Mouse (Mus musculus) ES-E14 (cell line): Measurements from ENCODE around the gene Abcg1. TPM values are rescaled to one million over a fixed set of nuclear protein-coding genes. Genes with fewer than 3 reads are reported as not detected.

Source experiments
- DNase-seq: peaks from one replicate; pipeline ENCODE4 v3.0.0-alpha.2; 2013; ENCODE audit warnings: low read depth, low spot score
- H3K27ac ChIP-seq: 2 replicates; pipeline ENCODE4 v1.5.1; 2012; ENCODE audit warnings: low read depth, mild to moderate bottlenecking, low read length, moderate library complexity, mixed read lengths; ENCODE audit not compliant: poor library complexity, insufficient read depth, severe bottlenecking
- H3K36me3 ChIP-seq: 2 replicates; pipeline ENCODE4 v1.6.1; 2012; ENCODE audit warnings: mild to moderate bottlenecking, low read length, moderate library complexity, mixed read lengths; ENCODE audit not compliant: control insufficient read depth, poor library complexity, insufficient read depth, severe bottlenecking
- H3K4me1 ChIP-seq, 2 experiments: fragments of 150-350 bp in 1 of 2; sonication (generic) in 1 of 2; 2 replicates each; pipeline ENCODE4 v1.6.1; 2012; ENCODE audit warnings: low read length in 2 of 2, mild to moderate bottlenecking in 1 of 2, mixed read lengths in 1 of 2; ENCODE audit not compliant: control insufficient read depth in 2 of 2, insufficient read depth in 2 of 2, poor library complexity in 1 of 2
- H3K4me3 ChIP-seq, 2 experiments: fragments of 150-350 bp in 1 of 2; sonication (generic) in 1 of 2; 2 replicates each; pipeline ENCODE4 v1.5.1; 2012; ENCODE audit warnings: low read length in 2 of 2, low read depth in 1 of 2, mild to moderate bottlenecking in 1 of 2, mixed read lengths in 1 of 2; ENCODE audit not compliant: insufficient read depth in 1 of 2, poor library complexity in 1 of 2, severe bottlenecking in 1 of 2
- H3K9ac ChIP-seq: 2 replicates; pipeline ENCODE4 v1.6.1; 2012; ENCODE audit warnings: low read depth, mild to moderate bottlenecking, low read length, mixed read lengths; ENCODE audit not compliant: poor library complexity, insufficient read depth, severe bottlenecking
- H3K9me3 ChIP-seq: fragments of 150-350 bp; sonication (generic); 2 replicates; pipeline ENCODE4 v1.6.1; 2012; ENCODE audit warnings: low read depth, mild to moderate bottlenecking, low read length; ENCODE audit not compliant: control insufficient read depth, insufficient read depth
- CHD2 ChIP-seq: IDR thresholded peaks from 2 replicates; pipeline ENCODE4 v1.6.1; 2014; ENCODE audit warnings: mild to moderate bottlenecking, low read depth, low read length, inconsistent platforms
- HCFC1 ChIP-seq: IDR thresholded peaks from 2 replicates; pipeline ENCODE4 v1.6.1; 2012; ENCODE audit warnings: low read length, inconsistent platforms, borderline replicate concordance; ENCODE audit not compliant: insufficient read depth
- MAFK ChIP-seq: IDR thresholded peaks from 2 replicates; pipeline ENCODE4 v1.6.1; 2014; ENCODE audit warnings: mild to moderate bottlenecking, low read depth, low read length, inconsistent platforms; ENCODE audit not compliant: insufficient read depth
- ZC3H11A ChIP-seq: IDR thresholded peaks from 2 replicates; pipeline ENCODE4 v1.6.1; 2012; ENCODE audit warnings: low read depth, mild to moderate bottlenecking, inconsistent platforms, low read length, borderline replicate concordance
- ZNF384 ChIP-seq: IDR thresholded peaks from 2 replicates; pipeline ENCODE4 v1.6.1; 2012; ENCODE audit warnings: low read depth, low read length, inconsistent platforms
- in situ Hi-C, 2 experiments: fragments of 600-800 bp; cut with MboI; formaldehyde crosslinking; loops; one replicate each; pipeline ENCODE4 v1.15.1; 2025; ENCODE audit warnings: low sequenced_read_pairs in 2 of 2, inconsistent platforms in 1 of 2; ENCODE audit not compliant: unreplicated experiment in 2 of 2
- total RNA-seq: library from RNA; depleted of rRNA; stranded (reverse); fragments of 300-350 nt; gene quantifications from 2 replicates; pipeline ENCODE4 v1.2.3, GENCODE M21; 2012

Gene Abcg1
- total RNA-seq, 1 experiment = 9.3 TPM

- Histone ChIP-seq H3K4me3 (no peak overlapping the region), H3K9ac (peak overlapping the region; percentile 11; the same call in 1 of the 2 replicates), H3K36me3 (no peaks in the 10 kb centered on the region), H3K27ac (no peak overlapping the region), H3K9me3 (no peaks in the 10 kb centered on the region), H3K4me1 (peaks cover 0 to 2% of the 10 kb centered on the region in 2 experiments; a peak in 1 of 4 replicates)
- peak; percentile 38 for DNase-seq
- in situ Hi-C loops = loop anchor here in 1 of 2 experiments (10.0 kb wide), 1 partner anchor 88 kb away; no protein-coding TSS in a partner anchor
- TF ChIP-seq ZNF384 (no peak), HCFC1 (no peak), ZC3H11A (no peak), MAFK (no peak), CHD2 (no peak)
These were observed 30.5 kb upstream of the Abcg1 start for GRCm38 (mm10) chr17:31026986-31027385.

- no peak for TF ChIP-seq MAFK
- no peak for TF ChIP-seq ZC3H11A
- no peak for TF ChIP-seq HCFC1
- TF ChIP-seq ZNF384 = no peak
- TF ChIP-seq CHD2 = no peak
- H3K9ac ChIP-seq = no peak overlapping the region
- in situ Hi-C loops = loop anchor here in 1 of 2 experiments (10.0 kb wide), 1 partner anchor 87 kb away; no protein-coding TSS in a partner anchor
- H3K4me1 ChIP-seq = peaks cover 0 to 3% of the 10 kb centered on the region in 2 experiments; a peak in 1 of 4 replicates
- no peak for DNase-seq
- no peaks in the 10 kb centered on the region for H3K9me3 ChIP-seq
- no peak overlapping the region for H3K4me3 ChIP-seq
- no peaks in the 10 kb centered on the region for H3K36me3 ChIP-seq
- H3K27ac ChIP-seq = no peak overlapping the region
These were observed 29.8 kb upstream of the Abcg1 start for GRCm38 (mm10) chr17:31027723-31028122.

- Histone ChIP-seq H3K36me3 (no peaks in the 10 kb centered on the region), H3K9ac (no peak overlapping the region), H3K4me1 (peaks cover 3 to 8% of the 10 kb centered on the region in 2 experiments; a peak in 3 of 4 replicates), H3K4me3 (no peak overlapping the region), H3K9me3 (no peaks in the 10 kb centered on the region), H3K27ac (no peak overlapping the region)
- DNase-seq = no peak
- in situ Hi-C loops = loop anchor here in 1 of 2 experiments (10.0 kb wide), 1 partner anchor 86 kb away; no protein-coding TSS in a partner anchor
- TF ChIP-seq MAFK (no peak), HCFC1 (no peak), CHD2 (no peak), ZC3H11A (no peak), ZNF384 (no peak)
These were observed 28.6 kb upstream of the Abcg1 start for GRCm38 (mm10) chr17:31028821-31029370.

GRCm38 (mm10) chr17:31029407-31029806, 28.1 kb upstream of the Abcg1 start:
- no peak overlapping the region for H3K27ac ChIP-seq
- DNase-seq = no peak
- no peak overlapping the region for H3K9ac ChIP-seq
- TF ChIP-seq CHD2 = no peak
- no peak for TF ChIP-seq ZC3H11A
- in situ Hi-C loops = loop anchor here in 1 of 2 experiments (10.0 kb wide), 1 partner anchor 85 kb away; no protein-coding TSS in a partner anchor
- no peaks in the 10 kb centered on the region for H3K36me3 ChIP-seq
- H3K4me1 ChIP-seq = peaks cover 3 to 11% of the 10 kb centered on the region in 2 experiments; a peak in 3 of 4 replicates
- H3K4me3 ChIP-seq = no peak overlapping the region
- no peaks in the 10 kb centered on the region for H3K9me3 ChIP-seq
